In genomic region chr3:93497131-93497530, GRCm38 (mm10) we compare ENCODE assay signal across 33 mouse cellular contexts. TPM values are rescaled to one million over a fixed set of nuclear protein-coding genes. Genes with fewer than 3 reads are reported as not detected.
DNase-seq lines count a peak whose midpoint lies in the region; ATAC-seq and TF ChIP-seq lines count a peak whose summit lies in the region.
"Had no signal": no experiment of that assay in that cellular context is flagged by ENCODE, and none has a peak within 500 bp of the region (broad histone marks: within the 10 kb centered on the region; RNA-seq: fewer than 3 reads in every experiment).

No protein-coding gene starts in this region.

- in situ Hi-C loops in Patski (cut with MboI; ENCODE audit: low pct_unique_long_range_greater_than_20kb), result no loop called here

- no peak for TF ChIP-seq CTCF in Patski (IDR thresholded peaks at IDR 0.05)

- DNase-seq in kidney, adult 18-20 months, result peak; percentile 21
- no peak for DNase-seq in kidney, postnatal 10 days
- peak; percentile 53 for DNase-seq in Patski (ENCODE audit: low read depth, low spot score)
- peak; percentile 60 for DNase-seq in kidney, adult 9 months
- DNase-seq in kidney, postnatal 36 days, result peak; percentile 28 to 55
- DNase-seq in thymus, postnatal 0 days (ENCODE audit: low spot score), result no peak
- DNase-seq: adrenal gland, postnatal 25 days; cerebellum, adult 11-12 months; cerebellum, adult 9-11 months; forebrain, postnatal 0 days; gastrocnemius, postnatal 10 days; left cerebral cortex, postnatal 4 days; liver, embryonic 13.5 days; lung, adult 2 months; thymus, adult 18-20 months; thymus, postnatal 4 days had no signal

- H3K27me3 ChIP-seq in Patski, result no peaks in the 10 kb centered on the region
- H3K27me3 ChIP-seq: forebrain, embryonic 12.5 days; heart, embryonic 15.5 days; liver, embryonic 13.5 days; midbrain, embryonic 12.5 days; neural tube, embryonic 13.5 days had no signal

- peak; percentile 51 for ATAC-seq in Patski
- ATAC-seq in erythroid progenitor cell, adult 5-6 weeks (replicated peaks; ENCODE audit: low FRiP score, poor library complexity, severe bottlenecking), result no peak
- ATAC-seq in megakaryocyte-erythroid progenitor cell, adult 5-6 weeks (replicated peaks; ENCODE audit: low FRiP score, low TSS enrichment, poor library complexity, severe bottlenecking), result no peak
- ATAC-seq: CD4-positive, CD25-positive, alpha-beta regulatory T cell, adult 4 months; forebrain, postnatal 0 days; hindbrain, embryonic 16.5 days had no signal

- POLR2A ChIA-PET in Patski (lab: Charles Lee), result interaction anchor here (1.5 kb wide), 1 partner anchor 24 kb away, joined by 3 read pairs; no protein-coding TSS in a partner anchor

- CTCF ChIA-PET in Patski (lab: Charles Lee), result interaction anchor here (1.0 to 11.9 kb wide), 7 partner anchors 12 to 136 kb away, joined by 3 to 225 read pairs (median 8); partner anchors contain the start of gene S100a11

RNA-seq across cellular contexts. Expression of gene S100a11, which starts 23.2 kb away (rescaled TPM):
- 3,178 TPM for polyA plus RNA-seq in Patski (2021)
- polyA plus RNA-seq in thymus, postnatal 0 days (2015; fragmentation: Nextera tagmentation; extraction: Ambion mirVana), result 1,245 and 1,274 TPM in 2 replicates
- 477 and 485 TPM in 2 replicates for total RNA-seq in erythroid progenitor cell, adult 5-6 weeks (2015; ENCODE audit: low replicate concordance)
- 7.3 and 30.8 TPM in 2 replicates for total RNA-seq in erythroid progenitor cell, adult 5-6 weeks (2017; ENCODE audit: low replicate concordance)
- total RNA-seq in megakaryocyte-erythroid progenitor cell, adult 5-6 weeks (2014; fragmentation: Nextera tagmentation), result 147 and 173 TPM in 2 replicates
- total RNA-seq in megakaryocyte-erythroid progenitor cell, adult 5-6 weeks (2017), result 18.0 and 19.3 TPM in 2 replicates

RNA-seq across cellular contexts. Expression of gene Tchhl1, which starts 28.6 kb away (rescaled TPM):
- polyA plus RNA-seq in Patski (2021), result 0.03 TPM
- 0.08 TPM in 1 of 2 replicates, not detected in the other for polyA plus RNA-seq in thymus, postnatal 0 days (2015; fragmentation: Nextera tagmentation; extraction: Ambion mirVana)
- total RNA-seq in erythroid progenitor cell, adult 5-6 weeks (2015; ENCODE audit: low replicate concordance), result not detected in 2 replicates
- not detected in 2 replicates for total RNA-seq in erythroid progenitor cell, adult 5-6 weeks (2017; ENCODE audit: low replicate concordance)
- total RNA-seq in megakaryocyte-erythroid progenitor cell, adult 5-6 weeks (2014; fragmentation: Nextera tagmentation), result not detected in 2 replicates
- total RNA-seq in megakaryocyte-erythroid progenitor cell, adult 5-6 weeks (2017), result not detected in 2 replicates
- total RNA-seq: forebrain, postnatal 0 days; gastrocnemius, postnatal 10 days; heart, postnatal 25 days; layer of hippocampus, adult 8-10 months; layer of hippocampus, postnatal 25 days; left cerebral cortex, postnatal 4 days; megakaryocyte progenitor cell, adult 5-6 weeks had no signal
- polyA plus RNA-seq: CD4-positive, CD25-positive, alpha-beta regulatory T cell, adult 4 months; erythroblast, embryonic 14.5 days; forebrain, embryonic 12.5 days; forebrain, postnatal 0 days; heart, embryonic 10.5 days; heart, embryonic 15.5 days; hindbrain, embryonic 11.5 days; hindbrain, embryonic 16.5 days; intestine, embryonic 14.5 days; limb, embryonic 14.5 days; liver, embryonic 13.5 days; lung, adult 2 months; midbrain, embryonic 12.5 days; neural tube, embryonic 13.5 days had no signal

RNA-seq across cellular contexts. Expression of gene Tchh, which starts 55.0 kb away (rescaled TPM):
- polyA plus RNA-seq in Patski (2021), result 3.6 TPM
- polyA plus RNA-seq in thymus, postnatal 0 days (2015; fragmentation: Nextera tagmentation; extraction: Ambion mirVana), result 0.98 and 1.0 TPM in 2 replicates
- total RNA-seq in erythroid progenitor cell, adult 5-6 weeks (2015; ENCODE audit: low replicate concordance), result not detected in 2 replicates
- total RNA-seq in erythroid progenitor cell, adult 5-6 weeks (2017; ENCODE audit: low replicate concordance), result 0.26 TPM in 1 of 2 replicates, not detected in the other
- total RNA-seq in megakaryocyte-erythroid progenitor cell, adult 5-6 weeks (2014; fragmentation: Nextera tagmentation), result not detected in 2 replicates
- not detected in 2 replicates for total RNA-seq in megakaryocyte-erythroid progenitor cell, adult 5-6 weeks (2017)
- polyA plus RNA-seq: CD4-positive, CD25-positive, alpha-beta regulatory T cell, adult 4 months; erythroblast, embryonic 14.5 days had no signal

RNA-seq across cellular contexts. Expression of gene S100a10, which starts 57.7 kb away (rescaled TPM):
- polyA plus RNA-seq in Patski (2021), result 981 TPM
- polyA plus RNA-seq in thymus, postnatal 0 days (2015; fragmentation: Nextera tagmentation; extraction: Ambion mirVana), result 485 and 530 TPM in 2 replicates
- 41.1 and 59.5 TPM in 2 replicates for total RNA-seq in erythroid progenitor cell, adult 5-6 weeks (2015; ENCODE audit: low replicate concordance)
- 48.9 and 71.8 TPM in 2 replicates for total RNA-seq in erythroid progenitor cell, adult 5-6 weeks (2017; ENCODE audit: low replicate concordance)
- total RNA-seq in megakaryocyte-erythroid progenitor cell, adult 5-6 weeks (2014; fragmentation: Nextera tagmentation), result 176 and 197 TPM in 2 replicates
- total RNA-seq in megakaryocyte-erythroid progenitor cell, adult 5-6 weeks (2017), result 278 and 471 TPM in 2 replicates

Comparison
In these comparisons a context has a peak if more than half of its experiments do, and no peak if none do; other contexts are left out.
1. DNase-seq: peak in kidney, adult 18-20 months (single experiment), Patski (single experiment), kidney, adult 9 months (single experiment) and kidney, postnatal 36 days (2 of 2); none in kidney, postnatal 10 days (single experiment) and thymus, postnatal 0 days (single experiment).